In the genomic region with DNA sequence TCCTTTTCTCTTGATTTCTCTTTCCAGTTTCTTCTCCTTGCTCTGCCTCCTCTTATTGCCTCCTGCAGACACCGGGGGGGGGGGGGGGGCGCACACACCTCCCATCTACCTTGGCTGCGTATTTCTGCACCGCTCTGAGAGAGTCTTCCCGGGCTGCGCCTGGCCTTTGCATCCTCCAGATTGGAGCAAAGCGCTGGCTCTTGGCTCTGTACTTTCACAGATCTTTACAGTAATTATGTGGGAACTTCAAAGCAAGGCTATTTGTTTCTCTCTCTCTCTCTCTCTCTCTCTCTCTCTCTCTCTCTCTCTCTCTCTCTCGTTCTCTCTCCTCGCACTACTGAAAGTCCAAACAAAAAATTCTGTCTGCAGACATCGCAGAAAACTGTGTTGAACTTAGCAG, we compare ENCODE assay signal across 9 mouse cellular contexts.
DNase-seq lines count a peak whose midpoint lies in the region; ATAC-seq lines count a peak whose summit lies in the region.
"Had no signal": no experiment of that assay in that cellular context is flagged by ENCODE, and none has a peak within 500 bp of the region (broad histone marks: within the 10 kb centered on the region; RNA-seq: fewer than 3 reads in every experiment).

No protein-coding gene starts in this region.

- 25% methylated on average over 10 of the region's 10 CpGs for WGBS in heart, embryonic 16.5 days
- WGBS in neural tube, embryonic 12.5 days: 19% methylated on average over 10 of the region's 10 CpGs
- WGBS in neural tube, embryonic 15.5 days: 20% methylated on average over 10 of the region's 10 CpGs
- 22% methylated on average over 9 of the region's 10 CpGs for WGBS in stomach, embryonic 16.5 days

- H3K27ac ChIP-seq in heart, embryonic 16.5 days (ENCODE audit: low read length): no peak overlapping the region
- H3K27ac ChIP-seq in neural tube, embryonic 12.5 days: no peak overlapping the region
- H3K27ac ChIP-seq in neural tube, embryonic 15.5 days (replicated peaks): no peak overlapping the region
- no peak overlapping the region for H3K27ac ChIP-seq in stomach, embryonic 16.5 days (ENCODE audit: low read length)

- DNase-seq in adrenal gland, postnatal 10 days: peak; percentile 16
- DNase-seq in adrenal gland, adult 18-20 months (ENCODE audit: low spot score in 2 of 2): no peak
- DNase-seq in heart, postnatal 4 days: no peak
- DNase-seq in lung, postnatal 36 days: no peak
- DNase-seq: layer of hippocampus, postnatal 36 days had no signal

- no peak for ATAC-seq in heart, embryonic 16.5 days (replicated peaks; ENCODE audit: extremely low read depth, insufficient read depth, low FRiP score)
- no peak for ATAC-seq in neural tube, embryonic 12.5 days (ENCODE audit: low FRiP score, low read depth)
- ATAC-seq in neural tube, embryonic 15.5 days (ENCODE audit: low FRiP score): no peak
- ATAC-seq in stomach, embryonic 16.5 days (ENCODE audit: insufficient read depth, low FRiP score): no peak

- H3K9ac ChIP-seq in heart, embryonic 16.5 days (ENCODE audit: low read length): no peak overlapping the region
- no peak overlapping the region for H3K9ac ChIP-seq in neural tube, embryonic 12.5 days
- no peak overlapping the region for H3K9ac ChIP-seq in neural tube, embryonic 15.5 days (replicated peaks)
- H3K9ac ChIP-seq in stomach, embryonic 16.5 days (ENCODE audit: low read length): no peak overlapping the region

- H3K4me2 ChIP-seq in heart, embryonic 16.5 days (ENCODE audit: low read depth, low read length): peak overlapping the region; percentile 58
- H3K4me2 ChIP-seq in neural tube, embryonic 12.5 days (replicated peaks): peak overlapping the region; percentile 55; the same call in 1 of the 2 replicates
- H3K4me2 ChIP-seq in neural tube, embryonic 15.5 days: no peak overlapping the region
- peak overlapping the region; percentile 41; the same call in 1 of the 2 replicates for H3K4me2 ChIP-seq in stomach, embryonic 16.5 days (ENCODE audit: low read depth, low read length)

- no peaks in the 10 kb centered on the region for H3K4me1 ChIP-seq in heart, embryonic 16.5 days (ENCODE audit: control insufficient read depth, insufficient read depth, low read length)
- H3K4me1 ChIP-seq in neural tube, embryonic 12.5 days: no peaks in the 10 kb centered on the region; the same call in 1 of the 2 replicates
- peaks cover 14% of the 10 kb centered on the region for H3K4me1 ChIP-seq in neural tube, embryonic 15.5 days
- peaks cover 5% of the 10 kb centered on the region; the same call in 1 of the 2 replicates for H3K4me1 ChIP-seq in stomach, embryonic 16.5 days (ENCODE audit: control insufficient read depth, insufficient read depth, low read length)

- H3K4me3 ChIP-seq in heart, embryonic 16.5 days (ENCODE audit: low read length): no peak overlapping the region
- no peak overlapping the region for H3K4me3 ChIP-seq in neural tube, embryonic 12.5 days
- no peak overlapping the region for H3K4me3 ChIP-seq in neural tube, embryonic 15.5 days (replicated peaks)
- H3K4me3 ChIP-seq in stomach, embryonic 16.5 days (replicated peaks; ENCODE audit: low read length): no peak overlapping the region

- no peaks in the 10 kb centered on the region for H3K9me3 ChIP-seq in heart, embryonic 16.5 days (replicated peaks; ENCODE audit: control insufficient read depth, low read length)
- no peaks in the 10 kb centered on the region for H3K9me3 ChIP-seq in neural tube, embryonic 12.5 days
- no peaks in the 10 kb centered on the region for H3K9me3 ChIP-seq in neural tube, embryonic 15.5 days (replicated peaks)
- no peaks in the 10 kb centered on the region for H3K9me3 ChIP-seq in stomach, embryonic 16.5 days (replicated peaks; ENCODE audit: control insufficient read depth, low read length)

- H3K36me3 ChIP-seq in heart, embryonic 16.5 days (ENCODE audit: control insufficient read depth, insufficient read depth): no peaks in the 10 kb centered on the region
- H3K36me3 ChIP-seq in neural tube, embryonic 12.5 days: no peaks in the 10 kb centered on the region
- no peaks in the 10 kb centered on the region for H3K36me3 ChIP-seq in neural tube, embryonic 15.5 days
- no peaks in the 10 kb centered on the region for H3K36me3 ChIP-seq in stomach, embryonic 16.5 days (ENCODE audit: control insufficient read depth, insufficient read depth, low read length)

- peaks cover 47% of the 10 kb centered on the region for H3K27me3 ChIP-seq in heart, embryonic 16.5 days (ENCODE audit: control insufficient read depth, insufficient read depth, low read length)
- H3K27me3 ChIP-seq in neural tube, embryonic 12.5 days (replicated peaks): peaks cover 43% of the 10 kb centered on the region
- peaks cover 53% of the 10 kb centered on the region for H3K27me3 ChIP-seq in neural tube, embryonic 15.5 days (replicated peaks)
- peaks cover 30% of the 10 kb centered on the region for H3K27me3 ChIP-seq in stomach, embryonic 16.5 days (ENCODE audit: control insufficient read depth, insufficient read depth, low read length)
